Mouse (Mus musculus) cerebellum, adult 11-12 months (tissue): ENCODE data around the gene Gm20696.
A peak's percentile ranks its signal among the peaks of the same experiment; 100 is the strongest.

Source experiments
- DNase-seq: peaks from one replicate; pipeline ENCODE4 v3.0.0; 2022

The Gm20696 gene

GRCm38 (mm10) chr6:99552816-99553215 lies 113.8 kb downstream of the Gm20696 start:
- DNase-seq, result no peak

DNA sequence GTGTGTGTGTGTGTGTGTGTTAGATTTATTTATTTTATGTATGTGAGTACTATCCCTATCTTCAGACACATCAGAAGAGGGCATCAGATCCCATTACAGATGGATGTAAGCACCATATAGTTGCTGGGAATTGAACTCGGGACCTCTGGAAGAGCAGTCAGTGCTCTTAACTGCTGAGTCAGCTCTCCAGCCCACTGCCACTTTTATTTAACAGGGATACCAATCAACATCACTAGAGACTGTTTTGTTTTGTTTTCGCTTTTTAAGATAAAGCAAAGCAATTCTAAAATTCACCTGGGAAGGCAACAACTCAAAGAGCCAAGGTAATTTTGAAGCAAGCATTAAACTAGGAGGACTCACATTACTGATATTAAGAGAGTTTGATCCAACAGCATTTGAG lies 120.2 kb downstream of the Gm20696 start:
- DNase-seq, result no peak

DNA sequence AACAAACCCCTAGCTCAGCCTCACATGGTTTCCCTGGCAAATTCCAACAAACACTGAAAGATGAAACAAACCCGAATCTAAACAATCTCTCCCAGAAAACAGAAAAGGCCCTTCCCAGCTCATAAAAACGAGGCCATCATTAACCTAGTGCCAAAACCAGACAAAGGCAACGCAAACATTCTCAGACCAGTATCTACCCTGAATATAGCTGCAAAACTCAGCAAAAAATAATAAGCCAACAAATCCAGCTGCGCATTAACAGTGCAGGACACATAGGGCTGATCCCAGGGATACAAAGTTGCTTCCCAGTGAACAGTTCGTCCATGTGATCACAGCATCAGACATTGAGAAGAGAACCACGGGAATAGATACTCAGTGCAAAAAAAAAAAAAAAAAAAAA lies 121.2 kb downstream of the Gm20696 start:
- no peak for DNase-seq

DNA sequence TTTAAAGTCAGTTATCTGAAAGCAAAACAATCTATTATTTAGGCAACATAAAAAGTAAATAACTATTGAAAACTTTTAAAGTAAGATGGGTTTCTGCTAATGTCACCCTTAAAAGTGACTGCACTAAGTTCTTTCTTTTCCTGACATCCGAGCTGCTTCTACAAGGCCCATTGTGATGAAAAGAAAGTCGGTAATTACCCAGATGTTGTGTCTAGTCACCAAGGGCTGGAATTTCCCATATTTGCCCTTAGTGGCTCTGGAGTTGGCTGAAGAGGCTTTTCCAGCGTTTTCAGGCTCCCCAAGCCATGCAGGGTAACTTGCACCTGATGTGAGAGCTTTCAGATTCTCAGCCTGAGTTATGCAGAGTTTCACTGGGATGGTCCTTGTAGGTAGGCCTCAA lies 125.5 kb downstream of the Gm20696 start:
- no peak for DNase-seq

DNA sequence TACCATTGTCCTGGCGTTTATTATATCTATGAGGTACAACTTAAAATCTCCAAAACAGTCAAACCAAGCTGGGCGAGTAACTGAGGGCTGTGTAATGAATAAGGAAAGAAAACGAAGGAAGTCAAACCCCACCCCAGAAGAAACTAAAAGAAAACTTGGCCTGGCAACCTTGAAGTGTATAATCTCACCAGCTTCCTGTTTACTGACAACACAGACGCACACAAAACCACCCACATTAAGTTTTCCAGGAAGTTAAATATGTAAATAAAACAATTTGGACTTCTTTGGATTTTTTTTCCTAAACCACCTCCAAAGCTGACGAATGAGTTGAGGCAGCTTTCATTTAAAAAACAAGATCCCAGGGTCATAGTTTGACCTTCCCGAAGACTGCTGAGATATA lies 125.9 kb downstream of the Gm20696 start:
- DNase-seq, result no peak

DNA sequence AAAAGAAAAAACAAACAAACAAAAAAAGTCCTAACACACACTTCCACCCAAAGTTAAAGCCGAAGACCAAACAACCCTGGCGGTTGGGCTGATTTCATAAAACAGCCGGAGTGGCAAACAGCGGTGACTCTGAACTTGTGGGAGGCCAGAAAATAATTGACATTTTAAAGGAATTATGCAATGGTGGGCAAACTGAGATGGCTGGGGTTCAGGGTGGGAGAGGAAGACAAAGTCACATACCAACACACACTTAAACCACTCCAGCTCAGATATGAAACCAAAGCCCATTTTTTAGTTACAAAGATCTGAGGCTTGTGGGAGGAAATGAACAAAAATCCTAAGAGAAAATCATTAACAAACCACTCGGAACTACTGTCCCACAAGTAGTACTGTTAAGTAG lies 126.5 kb downstream of the Gm20696 start:
- DNase-seq, result no peak

GRCm38 (mm10) chr6:99538194-99538941 lies 128.2 kb downstream of the Gm20696 start:
- DNase-seq, result no peak

DNA sequence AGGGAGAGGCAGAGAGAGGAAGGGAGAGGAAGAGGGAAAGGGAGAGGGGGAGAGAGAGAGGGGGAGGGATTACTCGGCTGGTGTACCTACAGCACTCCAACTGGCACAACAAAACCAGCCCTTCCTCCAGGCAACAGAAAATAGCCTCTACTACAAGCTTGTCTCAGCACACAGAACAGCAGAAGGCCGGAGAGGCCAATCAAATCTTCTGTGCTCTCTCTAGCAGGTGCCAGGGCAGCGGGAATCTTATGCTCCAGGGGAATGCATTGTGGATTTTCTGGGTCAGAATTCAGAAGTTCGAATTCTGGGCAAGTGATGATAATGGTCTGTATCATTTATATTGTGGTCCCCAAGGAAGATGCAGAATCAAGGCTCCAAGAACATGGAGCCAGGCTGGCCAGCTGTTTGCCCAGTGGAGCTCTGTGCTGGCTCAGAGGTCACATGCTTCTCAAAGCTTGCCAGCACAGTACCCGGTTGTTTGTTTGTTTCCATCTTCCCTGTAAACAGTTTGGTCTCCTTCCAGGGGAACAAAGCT lies 132.3 kb downstream of the Gm20696 start:
- peak; percentile 56 for DNase-seq

- DNase-seq, result no peak
Observed at GRCm38 (mm10) chr6:99532458-99532857, 134.1 kb downstream of the Gm20696 start.

DNA sequence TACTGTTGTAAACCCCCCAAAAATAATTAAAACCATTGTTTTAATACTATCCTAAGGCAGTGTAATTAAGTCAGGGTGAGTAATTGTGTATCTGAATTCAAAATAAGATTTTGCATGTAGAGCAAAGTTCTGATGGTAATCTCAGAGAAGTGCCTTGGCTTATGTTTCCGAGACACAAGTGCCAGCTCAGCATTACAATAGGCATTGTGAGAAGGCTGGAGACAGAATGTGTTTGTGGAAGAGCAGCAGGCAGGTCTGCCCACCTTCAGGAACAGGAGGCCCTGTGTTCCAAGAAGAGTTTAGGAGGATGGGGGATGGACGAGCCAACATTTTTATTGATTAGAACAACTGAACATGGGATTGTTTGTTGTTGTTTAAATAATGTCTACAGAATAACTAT lies 137.6 kb downstream of the Gm20696 start:
- DNase-seq, result no peak

DNA sequence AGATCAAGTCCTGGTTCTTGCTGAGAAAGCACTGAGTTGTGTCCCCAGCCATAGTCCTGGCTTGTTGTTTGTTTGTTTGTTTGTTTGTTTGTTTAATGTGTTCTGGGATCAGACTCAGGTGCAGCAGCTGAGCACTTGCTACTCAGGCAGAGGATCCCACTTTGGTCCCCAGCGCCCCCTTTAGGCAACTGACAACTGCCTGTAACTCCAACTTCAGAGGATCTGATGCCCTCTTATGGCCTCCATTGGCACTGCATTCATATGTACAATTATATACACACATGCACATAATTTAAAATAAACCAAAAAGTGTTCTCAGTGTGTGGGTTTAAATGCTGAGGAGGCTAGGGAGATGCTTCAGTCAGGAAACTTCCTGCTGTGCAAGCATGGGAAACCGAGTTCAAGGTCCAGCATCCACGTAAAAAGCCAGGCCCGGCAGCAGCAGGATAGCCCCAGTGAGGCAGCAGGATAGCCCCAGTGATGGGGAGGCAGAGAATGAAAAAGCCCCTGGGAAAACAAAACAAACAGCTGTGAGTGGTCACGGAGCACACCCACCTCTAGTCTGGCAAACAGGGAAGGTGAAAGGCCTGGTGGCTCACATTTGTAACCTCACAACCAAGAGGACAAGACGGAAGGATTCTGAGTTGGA lies 139.0 kb downstream of the Gm20696 start:
- no peak for DNase-seq

GRCm38 (mm10) chr6:99525351-99525750 lies 141.2 kb downstream of the Gm20696 start:
- DNase-seq, result no peak

GRCm38 (mm10) chr6:99523679-99524370 lies 142.8 kb downstream of the Gm20696 start:
- no peak for DNase-seq

DNA sequence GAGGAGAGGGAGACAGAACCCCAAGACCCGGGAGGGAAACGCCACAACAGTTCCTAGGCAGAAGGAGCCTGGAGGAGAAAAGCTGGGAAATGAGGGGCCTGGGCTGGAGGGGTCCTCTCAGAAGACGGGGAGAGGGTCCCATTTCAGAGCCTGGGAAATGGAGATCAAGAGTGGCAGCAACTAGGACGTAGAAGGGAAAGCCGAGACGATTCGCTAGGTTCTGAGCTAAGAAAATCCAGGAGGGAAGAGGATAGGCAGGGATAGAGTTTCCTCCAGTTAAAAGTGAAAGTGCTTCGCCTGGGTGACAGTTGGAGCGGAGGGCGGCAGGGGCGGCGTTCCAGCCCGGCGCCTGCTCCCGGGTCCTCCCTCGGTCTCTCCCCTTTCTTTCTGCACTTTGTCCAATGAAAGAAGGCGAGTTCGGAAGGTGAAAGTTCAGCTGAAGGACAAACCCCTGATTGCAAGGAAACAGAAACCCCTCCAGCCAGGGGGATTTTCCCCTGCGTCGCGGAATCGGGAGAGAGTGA lies 143.4 kb downstream of the Gm20696 start:
- peak; percentile 73 for DNase-seq

- DNase-seq, result peak; percentile 83
Observed at GRCm38 (mm10) chr6:99522359-99523108, 144.1 kb downstream of the Gm20696 start, which contains the start of gene Foxp1. Gene Foxp1, minus strand, starts transcription at chr6:99522721.

DNA sequence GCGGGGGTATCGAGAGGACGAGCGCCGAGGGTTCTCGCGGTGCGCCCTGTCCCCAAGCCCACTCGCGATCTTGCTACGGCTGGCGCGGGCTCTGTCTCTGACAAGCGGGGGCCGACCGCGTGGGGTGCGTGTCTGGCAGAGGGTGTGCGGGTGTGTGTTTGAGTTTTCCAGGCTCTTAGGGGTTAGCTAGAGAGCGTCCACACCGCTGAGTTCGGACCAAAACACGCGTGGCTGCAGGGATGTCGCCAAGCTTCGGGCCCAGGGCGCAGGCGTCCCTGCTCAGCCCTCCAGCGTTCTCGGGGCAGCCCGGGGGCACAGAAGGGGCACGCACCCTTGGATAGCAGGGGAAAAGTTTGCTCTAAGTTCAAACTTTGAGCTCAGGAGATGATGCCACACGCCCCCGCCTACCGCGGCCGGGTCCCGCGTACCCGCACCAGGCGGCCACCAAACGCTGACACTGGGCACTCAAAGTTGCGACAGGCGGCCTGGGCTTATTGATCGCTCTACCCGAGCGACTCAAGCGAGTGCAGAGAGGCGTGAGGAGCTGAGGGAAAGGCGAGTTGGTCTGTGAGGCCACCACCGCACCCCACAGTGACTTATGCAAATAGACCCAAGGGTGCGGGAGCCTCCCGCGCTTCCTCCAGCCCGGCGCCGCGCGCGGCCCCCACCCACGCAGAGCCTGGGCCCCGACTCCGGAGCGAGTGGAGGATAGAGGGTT lies 144.8 kb downstream of the Gm20696 start:
- peak; percentile 55 for DNase-seq

- peak; percentile 38 for DNase-seq
Observed at GRCm38 (mm10) chr6:99521038-99521640, 145.5 kb downstream of the Gm20696 start.

GRCm38 (mm10) chr6:99520676-99521037 lies 145.9 kb downstream of the Gm20696 start:
- DNase-seq, result no peak

DNA sequence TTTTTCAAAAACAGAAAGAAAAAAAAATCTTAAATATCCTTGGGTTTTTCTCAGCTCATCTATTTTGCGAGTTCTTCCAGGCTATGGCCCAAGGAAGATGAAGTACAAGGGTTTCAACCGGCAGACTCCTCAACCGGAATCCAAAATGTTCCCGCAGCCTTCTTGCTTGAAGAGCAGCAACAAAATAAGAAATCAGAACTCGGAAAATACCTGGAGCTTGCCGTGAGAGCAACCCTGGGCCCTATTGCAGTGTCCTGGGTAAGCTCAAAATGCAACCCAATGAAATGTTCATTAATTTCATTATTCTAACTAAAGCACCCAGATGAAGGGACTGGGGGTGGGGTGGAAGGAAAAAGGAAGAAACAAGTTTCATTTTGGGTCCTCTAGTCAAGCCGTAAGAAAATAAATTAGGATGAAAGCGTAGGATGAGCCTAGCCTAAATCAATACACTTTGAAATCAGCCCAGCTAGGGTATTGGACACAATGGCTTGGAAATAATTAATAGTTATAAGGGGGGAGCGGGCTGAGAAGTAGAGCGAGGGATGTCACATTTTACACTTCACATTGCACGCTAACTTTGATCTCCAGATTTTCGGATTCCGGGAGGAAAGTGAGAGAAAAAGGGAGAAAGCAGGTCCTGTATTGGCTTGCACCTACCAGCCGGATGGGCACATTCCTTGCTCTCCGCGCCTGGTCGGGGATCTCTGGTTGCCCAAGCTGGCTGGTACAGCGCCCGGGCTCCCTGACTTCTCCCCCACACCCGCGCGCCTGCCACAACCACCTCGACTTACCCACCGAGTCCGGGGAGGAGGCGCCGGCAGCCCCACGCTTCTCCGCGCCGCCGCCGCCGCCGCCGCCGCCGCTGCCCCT lies 146.6 kb downstream of the Gm20696 start:
- peak; percentile 26 for DNase-seq

DNA sequence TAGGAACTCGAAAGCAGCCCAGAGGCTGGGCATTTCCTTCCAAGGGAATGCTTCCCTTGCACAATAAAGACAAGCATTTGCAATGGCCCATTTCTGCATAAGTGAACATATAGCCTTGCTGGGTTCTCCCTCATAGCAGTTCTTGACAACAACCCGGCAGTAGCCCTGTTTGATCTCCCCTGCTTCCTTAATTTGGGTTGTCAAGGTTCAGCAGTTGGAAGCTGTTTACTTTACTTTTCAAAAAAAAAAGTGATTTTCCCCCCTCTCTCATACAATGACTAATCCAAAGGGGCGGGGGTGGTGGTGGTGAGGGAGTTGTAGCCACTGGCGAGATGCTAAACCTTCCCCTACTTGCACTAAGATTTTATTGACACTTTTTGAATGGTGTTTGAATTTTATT lies 147.5 kb downstream of the Gm20696 start:
- no peak for DNase-seq
